Mouse (Mus musculus) ES-Bruce4 (cell line): ENCODE data around the gene Gm28043. TPM values are rescaled to one million over a fixed set of nuclear protein-coding genes. Genes with fewer than 3 reads are reported as not detected.

Experiments
- H3K27ac ChIP-seq: 2 replicates; pipeline ENCODE4 v1.5.1; 2012; ENCODE audit warnings: low read length, inconsistent platforms; ENCODE audit not compliant: insufficient read depth
- H3K27me3 ChIP-seq: 2 replicates; pipeline ENCODE4 v1.6.1; 2012; ENCODE audit warnings: mild to moderate bottlenecking, low read length, inconsistent platforms; ENCODE audit not compliant: control insufficient read depth, poor library complexity, insufficient read depth, severe bottlenecking
- H3K36me3 ChIP-seq: 2 replicates; pipeline ENCODE4 v1.6.1; 2012; ENCODE audit warnings: inconsistent platforms, mild to moderate bottlenecking, low read length, moderate library complexity; ENCODE audit not compliant: control insufficient read depth, poor library complexity, insufficient read depth, severe bottlenecking
- H3K4me1 ChIP-seq: one replicate; pipeline ENCODE4 v1.8.1; 2011; ENCODE audit warnings: low read length; ENCODE audit not compliant: control insufficient read depth, insufficient read depth
- H3K4me3 ChIP-seq: 2 replicates; pipeline ENCODE4 v1.5.1; 2011; ENCODE audit warnings: low read depth, mild to moderate bottlenecking, low read length
- H3K9ac ChIP-seq: 2 replicates; pipeline ENCODE4 v1.6.1; 2012; ENCODE audit warnings: low read depth, mild to moderate bottlenecking, inconsistent platforms; ENCODE audit not compliant: poor library complexity, severe bottlenecking
- H3K9me3 ChIP-seq: replicated peaks from 2 replicates; pipeline ENCODE4 v1.6.1; 2012; ENCODE audit warnings: mild to moderate bottlenecking, low read length, inconsistent platforms; ENCODE audit not compliant: control insufficient read depth, poor library complexity, insufficient read depth, severe bottlenecking
- CTCF ChIP-seq: IDR thresholded peaks from one replicate; pipeline ENCODE4 v1.8.1; 2011; ENCODE audit warnings: low read depth, low read length
- EP300 ChIP-seq: IDR thresholded peaks from 2 replicates; pipeline ENCODE4 v1.6.1; 2011; ENCODE audit warnings: low read depth, low read length; ENCODE audit not compliant: insufficient read depth
- POLR2A ChIP-seq: IDR thresholded peaks from one replicate; pipeline ENCODE4 v1.8.1; 2011; ENCODE audit warnings: low read length; ENCODE audit not compliant: insufficient read depth
- polyA plus RNA-seq: library from polyadenylated mRNA; stranded (reverse); fragments of >200 nt; gene quantifications from 2 replicates; pipeline ENCODE4 v1.2.4, GENCODE M21; 2011; ENCODE audit warnings: low read depth; ENCODE audit not compliant: missing spikeins, insufficient read depth, insufficient read length

The Gm28043 gene
- polyA plus RNA-seq, 1 experiment, result 4.8 TPM

- Histone ChIP-seq H3K4me3 (no peak overlapping the region), H3K4me1 (no peaks in the 10 kb centered on the region), H3K9ac (no peak overlapping the region), H3K9me3 (no peaks in the 10 kb centered on the region), H3K27me3 (no peaks in the 10 kb centered on the region), H3K27ac (no peak overlapping the region), H3K36me3 (peaks cover 27% of the 10 kb centered on the region)
- TF ChIP-seq EP300 (no peak), POLR2A (no peak), CTCF (no peak)
Measured at GRCm38 (mm10) chr17:29684275-29684674, 69.6 kb downstream of the Gm28043 start.

GRCm38 (mm10) chr17:29686771-29687170 lies 72.1 kb downstream of the Gm28043 start:
- Histone ChIP-seq H3K9me3 (no peaks in the 10 kb centered on the region), H3K27me3 (no peaks in the 10 kb centered on the region), H3K4me3 (no peak overlapping the region), H3K4me1 (no peaks in the 10 kb centered on the region), H3K27ac (no peak overlapping the region), H3K9ac (no peak overlapping the region), H3K36me3 (peaks cover 30% of the 10 kb centered on the region)
- TF ChIP-seq POLR2A (no peak), EP300 (no peak), CTCF (no peak)

GRCm38 (mm10) chr17:29687373-29687772 lies 72.7 kb downstream of the Gm28043 start:
- H3K27me3 ChIP-seq, result no peaks in the 10 kb centered on the region
- no peak overlapping the region for H3K9ac ChIP-seq
- no peak overlapping the region for H3K4me3 ChIP-seq
- TF ChIP-seq CTCF, result no peak
- no peak for TF ChIP-seq POLR2A
- TF ChIP-seq EP300, result no peak
- no peaks in the 10 kb centered on the region for H3K9me3 ChIP-seq
- H3K27ac ChIP-seq, result no peak overlapping the region
- H3K36me3 ChIP-seq, result peaks cover 24% of the 10 kb centered on the region
- no peaks in the 10 kb centered on the region for H3K4me1 ChIP-seq

GRCm38 (mm10) chr17:29688610-29689009 lies 73.9 kb downstream of the Gm28043 start:
- no peak overlapping the region for H3K9ac ChIP-seq
- no peaks in the 10 kb centered on the region for H3K9me3 ChIP-seq
- H3K4me3 ChIP-seq, result no peak overlapping the region
- TF ChIP-seq CTCF, result no peak
- TF ChIP-seq EP300, result no peak
- no peak for TF ChIP-seq POLR2A
- no peaks in the 10 kb centered on the region for H3K27me3 ChIP-seq
- no peak overlapping the region for H3K27ac ChIP-seq
- H3K36me3 ChIP-seq, result peaks cover 17% of the 10 kb centered on the region
- no peaks in the 10 kb centered on the region for H3K4me1 ChIP-seq

GRCm38 (mm10) chr17:29690257-29690656 lies 75.6 kb downstream of the Gm28043 start:
- Histone ChIP-seq H3K36me3 (peaks cover 18% of the 10 kb centered on the region), H3K27me3 (no peaks in the 10 kb centered on the region), H3K9me3 (no peaks in the 10 kb centered on the region), H3K9ac (no peak overlapping the region), H3K4me1 (no peaks in the 10 kb centered on the region), H3K27ac (no peak overlapping the region), H3K4me3 (no peak overlapping the region)
- TF ChIP-seq EP300 (no peak), CTCF (no peak), POLR2A (no peak)

- no peak overlapping the region for H3K4me3 ChIP-seq
- no peak overlapping the region for H3K9ac ChIP-seq
- H3K9me3 ChIP-seq, result no peaks in the 10 kb centered on the region
- H3K27me3 ChIP-seq, result no peaks in the 10 kb centered on the region
- H3K4me1 ChIP-seq, result no peaks in the 10 kb centered on the region
- peaks cover 22% of the 10 kb centered on the region for H3K36me3 ChIP-seq
- no peak overlapping the region for H3K27ac ChIP-seq
- no peak for TF ChIP-seq CTCF
- TF ChIP-seq EP300, result no peak
- no peak for TF ChIP-seq POLR2A
Measured at GRCm38 (mm10) chr17:29692827-29693226, 78.2 kb downstream of the Gm28043 start.
